Mouse (Mus musculus) stomach, adult 2 months (tissue): ENCODE measurements around the gene Spg7. TPM values are rescaled to one million over a fixed set of nuclear protein-coding genes. Genes with fewer than 3 reads are reported as not detected.

Experiments used
- polyA plus RNA-seq: library from polyadenylated mRNA; depleted of rRNA; stranded (reverse); fragments of >200 nt; gene quantifications from 2 replicates; pipeline ENCODE4 v1.2.3, GENCODE M21; 2012; rRNA removed

Spg7 gene
- polyA plus RNA-seq = 72.5 and 126 TPM in 2 replicates

GRCm38 (mm10) chr8:123062721-123063120 is at the start of gene Spg7:
TSS of gene Spg7 (plus strand) at chr8:123062942.

GRCm38 (mm10) chr8:123042158-123042973 is 20.4 kb upstream of the Spg7 start, which contains the start of gene Ankrd11:
TSS of gene Ankrd11 (minus strand) at chr8:123042277.

DNA sequence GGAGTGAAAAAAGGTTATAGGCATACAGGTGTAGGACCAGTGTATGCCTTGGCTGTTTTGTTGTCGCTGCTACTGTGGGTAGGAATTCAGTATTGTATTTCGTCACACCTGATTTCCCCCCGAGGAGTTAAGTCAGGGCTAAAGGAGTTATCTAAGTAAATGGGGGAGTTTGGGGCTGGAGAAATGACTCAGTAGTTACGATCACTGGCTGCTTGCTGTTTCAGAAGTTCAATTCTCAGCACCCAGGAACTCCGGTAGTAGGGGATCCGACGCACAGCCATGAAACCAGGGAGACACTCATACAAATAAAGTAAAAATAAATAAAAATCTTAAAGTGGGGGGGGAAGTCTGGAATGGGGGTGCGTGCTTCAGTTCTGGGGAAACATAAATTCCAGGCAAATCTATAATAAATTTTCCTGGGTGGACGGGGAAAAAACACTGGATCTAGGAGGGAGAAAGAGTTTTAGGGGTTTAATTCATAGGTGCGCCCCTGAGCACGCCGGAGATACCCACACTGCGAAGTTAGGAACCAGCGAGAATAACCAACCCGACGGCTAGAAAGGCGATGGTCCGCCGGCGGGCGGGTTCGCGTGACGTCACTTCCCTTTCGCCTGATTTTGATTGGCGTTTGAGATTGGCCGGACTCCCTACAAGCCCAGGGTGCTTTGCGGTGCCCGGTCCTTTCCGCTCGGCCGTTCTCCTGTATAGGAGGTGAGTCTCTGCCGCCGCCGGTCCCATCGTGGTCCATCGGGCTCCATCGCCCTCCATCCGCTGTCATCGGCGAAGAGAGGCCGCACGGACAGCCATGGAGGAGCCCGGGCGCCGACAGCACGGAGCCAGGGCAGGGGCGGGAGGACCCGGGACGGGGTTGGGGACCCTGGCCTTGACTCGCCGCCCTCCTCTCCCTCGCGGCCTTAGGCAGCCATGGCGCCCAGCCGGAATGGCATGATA is 39.3 kb downstream of the Spg7 start, which contains the start of gene Rpl13:
TSS of gene Rpl13 (plus strand) at position 616 of the 951 bp plus-strand sequence.

GRCm38 (mm10) chr8:123117127-123117731 is 54.5 kb downstream of the Spg7 start, which contains the start of gene Cpne7:
TSS of gene Cpne7 (plus strand) at chr8:123117374.

Other genes starting within 250 kb of the Spg7 start
- gene Cdh15, start 215.0 kb upstream of the Spg7 start, polyA plus RNA-seq = 0.13 and 0.23 TPM in 2 replicates
- 16.0 and 23.2 TPM in 2 replicates for gene Ankrd11, start 20.7 kb upstream of the Spg7 start, polyA plus RNA-seq
- gene Rpl13, start 39.4 kb downstream of the Spg7 start, polyA plus RNA-seq = 1,173 and 2,683 TPM in 2 replicates
- 0.65 and 0.74 TPM in 2 replicates for gene Cpne7, start 54.4 kb downstream of the Spg7 start, polyA plus RNA-seq
- 0.33 and 2.9 TPM in 2 replicates for gene Sult5a1, start 95.4 kb downstream of the Spg7 start, polyA plus RNA-seq
- 7.0 and 7.4 TPM in 2 replicates for gene Dpep1, start 123.3 kb downstream of the Spg7 start, polyA plus RNA-seq
- 64.7 and 76.1 TPM in 2 replicates for gene Chmp1a, start 149.8 kb downstream of the Spg7 start, polyA plus RNA-seq
- 0.19 and 0.96 TPM in 2 replicates for gene Spata33, start 149.9 kb downstream of the Spg7 start, polyA plus RNA-seq
- gene Cdk10, start 161.9 kb downstream of the Spg7 start, polyA plus RNA-seq = 25.0 and 25.3 TPM in 2 replicates
- gene Spata2l, start 173.3 kb downstream of the Spg7 start, polyA plus RNA-seq = 4.4 and 7.0 TPM in 2 replicates
- gene Zfp276, start 191.3 kb downstream of the Spg7 start, polyA plus RNA-seq = 12.0 and 14.9 TPM in 2 replicates
- gene Vps9d1, start 191.4 kb downstream of the Spg7 start, polyA plus RNA-seq = 42.1 and 58.2 TPM in 2 replicates